Mouse (Mus musculus) embryo, embryonic 9.5 days (tissue): ENCODE results near the gene Arhgef10l.
A peak's percentile ranks its signal among the peaks of the same experiment; 100 is the strongest.
"Not testable (repeated sequence)": the region's sequence is repeated elsewhere in the genome, so short reads cannot be mapped to it uniquely, and the experiment has no call there.

ENCODE experiments used
- DNase-seq: peaks from one replicate; pipeline ENCODE4 v3.0.0-alpha.2; 2017; ENCODE audit errors: extremely low spot score

Arhgef10l gene

DNA sequence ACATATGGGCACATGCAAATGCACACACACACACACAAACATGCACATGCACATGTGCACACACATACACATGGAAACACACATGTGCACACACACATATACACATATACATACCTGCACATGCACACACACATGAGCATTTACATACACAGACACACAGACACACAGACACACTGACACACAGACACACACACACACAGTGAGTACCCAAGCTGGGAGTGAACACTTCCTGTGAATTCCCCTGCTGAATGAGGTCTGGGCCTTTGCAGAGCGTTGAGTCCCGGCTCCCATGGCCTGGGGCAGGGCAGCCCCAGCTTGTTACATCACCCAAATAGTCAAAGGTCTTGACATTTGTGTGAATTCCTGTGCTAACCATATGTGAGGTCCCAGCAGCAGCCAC is 96.4 kb downstream of the Arhgef10l start:
- no peak for DNase-seq

DNA sequence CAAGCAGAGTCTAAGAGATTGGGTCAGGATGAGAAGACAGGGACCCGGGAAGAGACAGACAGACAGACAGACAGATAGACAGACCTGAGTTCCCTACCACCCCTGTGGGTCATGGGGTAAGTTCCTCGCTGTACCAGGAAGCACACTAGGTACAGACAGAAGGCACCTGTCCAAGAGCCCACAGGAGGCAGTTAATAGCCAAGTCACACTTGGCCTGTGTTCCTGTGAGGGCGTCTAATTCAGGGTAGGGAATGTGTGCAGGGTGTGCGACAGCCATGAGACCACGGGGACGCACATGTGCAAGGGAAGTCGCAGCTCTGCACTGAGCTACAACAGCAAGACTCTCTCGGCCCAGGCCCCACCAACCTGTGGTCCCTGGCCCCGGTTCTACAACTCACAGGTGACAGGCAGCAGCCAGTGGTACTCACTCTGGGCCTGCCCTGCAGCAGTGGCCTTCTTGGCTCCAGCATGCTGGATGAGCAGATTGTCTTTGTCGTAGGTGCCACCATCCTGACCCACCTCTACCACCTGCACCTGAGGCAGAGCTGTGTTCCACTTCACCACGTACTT is 97.8 kb downstream of the Arhgef10l start:
- no peak for DNase-seq

DNA sequence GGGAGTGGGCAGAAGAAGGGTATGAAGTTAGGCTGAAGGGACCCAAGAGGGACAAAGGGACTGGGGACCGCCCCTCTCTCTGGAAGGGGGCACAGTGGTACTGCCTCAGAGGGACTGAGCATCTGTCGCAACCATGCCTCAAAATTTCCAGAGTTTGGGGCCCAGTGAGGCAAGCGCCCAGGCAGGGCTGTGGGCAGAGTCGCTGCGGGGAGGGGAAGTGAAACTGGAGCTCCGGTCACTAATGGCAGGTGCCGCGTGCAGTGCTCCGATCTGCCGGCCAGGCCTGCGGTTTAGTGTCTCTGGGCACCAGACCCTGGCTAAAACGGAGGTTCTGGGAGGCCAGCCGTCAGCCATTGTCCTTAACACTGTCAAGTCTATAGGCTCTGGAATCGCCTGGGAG is 99.0 kb downstream of the Arhgef10l start:
- DNase-seq, result no peak

DNA sequence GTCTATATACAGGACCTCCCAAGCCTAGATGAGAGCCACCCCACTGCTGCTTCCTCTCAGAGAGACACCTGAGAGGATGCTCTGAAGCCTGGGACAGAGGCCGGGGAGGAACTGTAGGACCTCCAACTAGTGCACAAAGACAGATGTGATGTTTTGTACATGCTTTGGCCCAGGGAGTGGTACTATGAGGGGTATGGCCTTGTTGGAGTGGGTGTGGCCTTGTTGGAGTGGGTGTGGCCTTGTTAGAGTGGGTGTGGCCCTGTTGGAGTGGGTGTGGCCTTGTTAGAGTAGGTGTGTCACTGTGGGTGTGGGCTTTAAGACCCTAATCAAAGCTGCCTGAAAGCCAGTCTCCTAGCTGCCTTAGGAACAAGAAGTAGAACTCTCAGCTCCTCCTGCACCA is 101.4 kb downstream of the Arhgef10l start:
- DNase-seq, result not testable (repeated sequence)

DNA sequence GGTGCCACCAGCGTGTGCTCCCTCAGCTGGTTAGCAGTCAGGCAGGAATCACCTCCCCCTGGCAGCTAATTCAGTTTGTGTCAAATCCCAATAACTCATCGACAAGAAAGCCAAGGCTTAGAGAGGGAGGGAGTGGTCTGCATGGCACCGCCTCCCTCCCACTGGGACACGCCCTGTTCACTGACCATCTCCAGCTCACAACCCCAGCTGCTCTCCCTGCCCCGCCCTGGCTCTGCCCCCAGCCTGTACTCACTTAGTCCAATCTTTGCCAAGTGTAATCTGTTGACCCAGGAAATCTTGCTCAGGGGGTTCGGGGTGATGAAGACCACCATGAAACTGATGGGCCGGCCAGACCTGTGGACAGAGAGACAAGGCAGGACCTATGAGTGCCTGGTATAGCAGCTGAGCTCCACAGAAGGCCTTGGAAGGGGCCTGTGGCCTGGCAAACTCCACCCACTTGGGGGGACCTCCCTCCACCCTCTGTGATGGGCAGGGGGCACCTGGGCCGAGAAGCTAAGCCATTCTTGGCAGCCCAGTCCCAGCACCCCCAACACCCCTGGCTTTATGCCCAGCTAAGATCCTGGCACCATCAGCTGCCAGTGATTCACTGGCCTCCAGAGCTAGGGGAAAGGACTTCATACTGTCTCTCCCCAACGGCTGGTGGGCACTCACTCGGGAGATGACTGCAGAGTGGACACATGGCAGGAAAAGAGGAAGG is 103.2 kb downstream of the Arhgef10l start:
- no peak for DNase-seq

DNA sequence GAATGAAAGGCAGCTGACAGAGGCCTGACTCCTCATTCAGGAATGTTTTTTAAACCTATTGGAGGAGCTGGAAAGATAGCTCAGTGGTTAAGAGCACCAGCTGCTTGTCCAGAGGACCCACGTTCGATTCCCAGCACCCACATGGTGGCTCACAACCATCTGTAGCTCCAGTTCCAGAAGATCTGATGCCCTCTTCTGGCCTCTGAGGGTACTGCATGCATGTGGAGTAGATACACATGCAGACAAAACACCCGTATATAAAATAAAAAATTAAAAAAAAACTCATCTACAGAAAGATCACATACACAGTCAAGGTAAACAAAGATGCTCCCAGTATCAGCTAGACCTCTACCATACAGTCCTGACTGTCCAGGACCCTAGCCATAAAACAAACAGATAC is 104.1 kb downstream of the Arhgef10l start:
- DNase-seq, result no peak

DNA sequence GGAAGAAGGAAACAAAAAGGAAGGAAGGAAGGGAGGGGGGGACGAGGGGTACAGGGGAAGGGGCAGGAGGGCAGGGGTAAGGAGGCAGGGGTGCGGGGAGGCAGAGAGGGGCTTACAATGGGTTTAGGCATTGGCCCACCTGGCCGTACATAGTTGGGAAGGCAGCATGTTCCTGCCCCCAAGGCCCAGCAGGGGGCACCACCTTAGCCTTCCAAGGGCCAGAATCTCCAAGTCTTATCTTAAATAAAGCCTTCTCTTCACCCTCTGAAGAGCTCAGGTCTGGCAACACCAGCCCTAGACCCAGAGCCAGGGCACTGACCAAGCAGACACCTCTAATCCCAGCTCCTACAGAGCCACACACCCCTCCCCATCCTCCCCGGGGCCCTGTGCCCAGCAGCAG is 106.0 kb downstream of the Arhgef10l start:
- no peak for DNase-seq

DNA sequence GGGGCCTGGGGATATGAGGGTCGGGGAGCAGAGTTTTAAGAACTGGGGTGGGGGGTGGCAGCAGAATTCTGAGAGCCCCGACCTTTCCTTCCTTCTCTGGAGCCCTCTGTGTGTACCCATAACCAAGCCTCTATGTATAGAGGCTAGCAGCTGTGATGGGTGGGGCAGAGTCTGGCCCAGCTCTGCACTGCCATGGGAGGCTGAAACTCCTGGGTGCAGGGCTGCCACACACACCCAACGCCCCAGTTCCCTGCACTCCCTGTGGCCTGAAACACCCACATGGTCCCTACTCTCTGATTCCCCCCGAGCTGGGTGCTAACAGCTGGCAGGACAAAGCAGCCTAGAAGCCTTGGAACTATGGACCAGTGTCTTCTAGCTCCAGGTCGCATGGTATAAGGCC is 107.6 kb downstream of the Arhgef10l start:
- no peak for DNase-seq

DNA sequence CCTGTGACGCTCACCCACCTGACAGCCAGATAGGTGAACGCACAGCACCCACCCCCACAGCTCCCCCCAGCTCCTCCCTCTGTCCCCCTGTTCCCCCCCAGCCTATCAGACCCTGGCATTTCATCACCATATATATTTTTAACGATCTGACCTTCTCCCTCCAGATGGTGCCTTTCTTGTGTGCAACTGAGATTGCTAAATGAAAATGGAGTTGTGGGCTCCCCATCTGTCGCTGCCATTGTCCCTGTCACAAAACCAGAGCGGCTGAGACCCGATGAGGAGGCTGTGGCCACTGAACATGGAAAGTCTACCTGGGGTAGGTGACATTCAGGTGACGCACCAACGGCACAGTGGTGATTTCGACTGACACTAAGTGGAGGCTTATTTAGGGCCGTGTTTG is 109.3 kb downstream of the Arhgef10l start:
- no peak for DNase-seq

DNA sequence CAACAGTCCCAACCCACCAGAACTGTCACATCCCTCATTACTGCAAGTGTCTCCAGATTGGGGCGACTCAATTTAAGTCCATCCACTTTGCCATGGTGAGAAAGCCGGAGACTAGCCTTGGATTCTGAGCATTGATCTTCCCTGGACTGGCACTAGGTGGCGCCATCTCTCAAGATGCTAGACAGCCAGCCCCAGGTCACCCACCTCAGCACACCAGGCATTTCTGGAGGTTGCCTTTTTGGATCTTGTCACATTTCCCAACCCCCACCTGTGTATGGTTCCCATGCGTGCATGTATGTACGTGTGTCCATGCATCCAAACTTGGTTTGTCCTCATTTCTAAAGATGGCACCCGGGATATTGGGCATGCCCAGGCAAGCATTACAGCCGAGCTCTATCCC is 110.5 kb downstream of the Arhgef10l start:
- DNase-seq, result peak; percentile 62

DNA sequence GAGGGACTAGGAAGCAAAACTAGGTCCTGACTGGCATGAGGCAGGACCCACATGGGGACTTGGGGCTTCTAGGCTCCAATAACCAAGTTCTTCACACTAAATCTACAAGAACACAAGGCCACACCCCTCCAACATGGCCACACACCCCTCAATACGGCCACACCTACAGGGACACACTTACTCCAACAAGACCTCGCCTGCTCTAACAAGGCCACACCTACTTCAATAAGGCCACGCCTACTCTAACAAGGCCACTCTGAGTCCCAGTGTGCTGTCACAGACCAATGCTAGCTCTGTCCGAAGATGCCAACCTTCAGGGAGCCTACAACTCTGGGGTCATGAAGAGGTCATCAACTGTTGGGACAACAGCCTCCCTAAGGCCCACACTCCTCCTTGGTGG is 111.3 kb downstream of the Arhgef10l start:
- no peak for DNase-seq

DNA sequence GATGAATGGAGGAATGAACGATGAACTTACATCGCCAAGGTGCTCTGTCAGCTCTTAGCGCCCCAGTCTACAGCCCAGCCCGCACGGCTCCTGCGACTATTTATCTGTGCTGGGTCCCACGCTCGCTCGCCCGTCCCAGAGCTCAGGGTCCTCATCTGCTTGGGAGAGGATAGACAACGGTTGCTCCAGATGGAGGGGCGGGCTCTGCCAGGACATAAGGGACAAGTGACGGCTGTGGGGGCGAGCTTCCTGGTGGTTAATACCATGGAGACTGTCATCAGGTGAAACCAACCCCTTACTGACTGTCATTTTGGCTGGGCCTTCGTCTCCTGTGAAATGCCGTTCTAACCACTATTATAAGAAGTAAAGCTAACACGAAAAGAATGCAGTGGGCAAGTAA is 114.0 kb downstream of the Arhgef10l start:
- no peak for DNase-seq

DNA sequence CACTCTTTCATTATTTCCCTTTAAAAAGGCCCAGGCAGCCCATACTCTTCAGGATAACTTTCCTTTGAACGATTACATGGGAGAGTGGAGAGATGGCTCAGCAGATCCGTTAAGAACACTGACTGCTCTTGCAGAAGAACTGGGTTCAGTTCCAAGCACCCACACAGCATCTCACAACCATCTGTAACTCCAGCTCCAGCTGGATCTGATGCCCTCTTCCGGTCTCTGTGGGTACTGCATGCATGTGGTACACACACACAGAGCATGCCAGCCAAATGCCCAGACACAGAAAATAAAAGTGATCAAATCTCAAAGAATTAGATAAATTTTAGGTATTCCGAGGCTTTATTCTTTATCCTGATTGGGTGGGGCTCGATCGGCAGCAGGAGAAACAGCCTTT is 115.1 kb downstream of the Arhgef10l start:
- DNase-seq, result no peak

DNA sequence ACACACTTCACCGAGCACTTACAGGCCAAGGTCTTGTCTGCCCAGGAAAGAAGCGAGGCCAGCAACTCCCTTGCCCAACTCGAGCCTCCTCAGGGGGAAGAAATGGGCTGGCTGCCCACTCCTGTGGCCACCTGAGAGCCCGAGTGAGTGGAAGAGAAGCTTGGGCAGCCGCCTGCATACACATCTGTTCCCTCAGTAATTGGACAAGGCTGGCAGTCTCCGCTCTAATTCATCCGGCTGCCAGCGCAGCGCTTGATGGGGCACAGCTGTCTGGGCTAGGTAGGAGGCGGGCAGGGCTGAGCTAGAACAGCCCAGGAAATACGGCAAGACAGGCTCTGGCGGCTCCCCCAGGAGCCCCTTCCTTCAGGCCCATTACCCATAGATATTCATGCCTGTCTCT is 115.8 kb downstream of the Arhgef10l start:
- DNase-seq, result no peak

DNA sequence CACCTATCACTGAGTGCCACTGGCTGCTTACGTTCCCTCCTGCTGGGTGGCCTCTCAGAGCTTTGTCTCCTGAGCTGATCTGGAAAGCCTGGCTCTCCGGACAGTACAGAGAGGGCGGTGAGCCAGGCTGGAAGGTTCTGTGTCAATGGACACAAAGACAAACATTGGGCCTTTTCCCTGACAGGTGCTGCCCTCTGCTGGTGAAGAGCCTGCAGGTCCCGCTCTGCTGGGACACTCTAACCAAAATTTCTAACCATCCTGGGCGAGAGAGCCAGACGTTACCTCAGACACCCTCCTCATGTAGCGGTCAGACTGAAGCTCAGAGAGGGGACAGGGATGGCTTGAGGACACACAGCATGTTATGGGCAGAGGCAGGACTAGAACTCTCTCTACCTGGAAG is 118.3 kb downstream of the Arhgef10l start:
- peak; percentile 58 for DNase-seq

DNA sequence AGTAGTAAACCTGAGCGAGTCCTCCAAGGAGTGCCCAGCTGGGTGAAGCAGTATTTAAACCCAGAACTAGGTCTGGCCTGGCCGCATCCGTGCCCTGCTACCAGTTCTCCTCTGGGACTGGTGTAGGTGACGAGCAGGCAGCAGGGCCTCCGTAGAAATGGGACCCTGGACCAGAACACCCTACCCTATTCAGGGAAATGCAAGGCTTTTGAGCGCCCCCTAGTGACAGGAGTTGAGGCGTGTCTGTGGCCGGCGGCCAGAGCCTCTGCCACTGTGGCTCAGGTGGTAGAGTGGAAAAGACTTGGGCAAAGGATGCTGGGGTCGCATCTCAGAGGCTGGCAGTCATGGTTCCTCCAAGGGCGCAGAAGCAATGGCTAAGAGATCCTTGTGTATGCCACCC is 126.7 kb downstream of the Arhgef10l start:
- peak; percentile 60 for DNase-seq

DNA sequence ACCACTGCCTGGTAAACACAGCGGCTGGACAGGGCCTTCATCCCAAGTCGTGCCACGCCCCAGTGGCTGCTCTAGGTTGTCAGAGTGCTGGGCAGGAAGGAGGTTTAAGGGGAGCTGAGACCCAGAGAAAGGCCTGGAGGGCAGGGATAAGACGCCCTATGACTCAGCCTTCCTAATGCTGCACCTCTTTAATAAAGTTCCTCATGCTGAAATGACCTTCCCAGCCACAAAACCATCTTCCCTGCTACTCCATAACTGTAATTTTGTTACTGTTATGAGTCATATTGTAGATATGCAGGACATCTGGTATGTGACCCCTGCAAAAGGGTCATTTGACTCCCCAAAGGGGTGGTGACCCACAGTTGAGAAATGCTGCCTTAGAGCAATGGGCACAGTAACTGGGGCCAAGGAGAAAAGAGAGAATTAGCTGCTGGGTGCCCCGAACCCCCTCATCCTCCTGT is 128.2 kb downstream of the Arhgef10l start:
- no peak for DNase-seq

DNA sequence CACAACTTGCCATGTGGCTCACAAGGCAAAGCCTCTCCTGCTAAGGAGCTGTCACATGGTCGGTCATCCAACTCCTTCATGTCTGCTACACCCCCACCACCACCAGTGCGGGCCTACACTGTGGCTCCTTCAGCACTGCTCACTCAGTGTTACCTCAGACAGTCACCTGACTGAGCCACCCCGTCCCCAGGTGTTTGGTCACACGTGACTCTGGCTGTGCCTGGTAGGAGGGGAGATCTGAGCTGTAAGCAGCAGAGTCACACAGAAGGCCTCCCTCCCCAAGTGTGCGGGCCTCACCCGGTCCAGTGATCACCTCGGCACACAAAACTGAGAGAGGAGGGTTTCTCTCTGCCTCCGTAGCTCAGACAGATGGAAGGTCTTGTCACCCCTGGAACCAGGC is 130.5 kb downstream of the Arhgef10l start:
- DNase-seq, result no peak

DNA sequence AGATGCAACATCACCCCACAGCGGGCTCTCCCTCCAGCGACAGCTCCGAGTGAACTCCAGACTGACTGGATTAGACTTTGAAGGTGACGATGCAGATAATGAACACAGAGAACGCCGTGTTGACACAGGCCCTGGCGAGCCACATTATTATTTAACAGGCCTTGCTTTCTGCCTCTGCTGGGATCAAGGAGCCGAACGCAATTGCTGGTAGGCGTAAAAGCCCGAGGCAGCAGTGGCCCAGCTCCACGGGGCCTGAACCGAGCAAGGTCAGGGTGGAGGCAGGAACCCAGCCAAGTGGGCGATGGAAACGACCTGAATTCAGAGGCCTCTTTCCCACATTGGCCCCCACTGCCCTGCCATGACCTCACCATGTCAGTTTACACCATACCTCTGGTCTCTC is 133.5 kb downstream of the Arhgef10l start:
- no peak for DNase-seq

DNA sequence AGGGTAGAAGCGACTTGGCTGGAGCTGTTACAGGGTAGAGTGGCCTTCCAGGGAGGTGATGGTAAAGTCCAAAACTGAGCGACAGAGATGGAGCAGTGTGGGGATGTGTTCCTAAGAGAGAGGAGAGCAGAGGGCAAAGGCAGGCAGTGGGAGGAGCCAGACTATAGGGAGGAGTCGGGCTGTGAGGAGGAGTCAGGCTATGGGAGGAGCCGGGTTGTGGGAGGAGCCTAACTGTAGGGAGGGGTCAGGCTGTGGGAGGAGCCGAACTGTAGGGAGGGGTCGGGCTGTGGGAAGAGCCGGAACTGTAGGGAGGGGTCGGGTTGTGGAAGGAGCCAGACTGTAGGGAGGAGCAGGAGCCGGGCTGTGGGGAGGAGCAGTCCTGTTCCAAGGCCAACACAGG is 134.8 kb downstream of the Arhgef10l start:
- DNase-seq, result peak; percentile 67

DNA sequence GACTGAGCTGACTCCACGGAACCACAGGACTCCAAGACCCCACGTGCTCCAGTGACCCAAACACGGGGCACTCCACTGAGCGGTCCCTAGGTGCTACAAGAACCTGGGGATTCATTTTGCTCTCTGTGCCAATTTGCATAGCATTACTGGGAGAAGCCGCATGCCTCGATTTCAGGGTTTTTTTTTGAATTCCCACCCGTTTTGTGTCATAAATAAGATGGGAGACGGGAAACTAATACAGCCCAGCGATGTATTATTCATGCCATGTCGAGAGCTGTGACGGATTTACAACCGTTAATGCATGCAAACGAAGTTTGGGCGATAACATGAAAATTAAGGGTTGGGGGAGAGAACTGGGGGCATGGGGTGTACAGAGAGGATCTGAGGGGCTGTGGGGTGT is 136.1 kb downstream of the Arhgef10l start:
- no peak for DNase-seq

DNA sequence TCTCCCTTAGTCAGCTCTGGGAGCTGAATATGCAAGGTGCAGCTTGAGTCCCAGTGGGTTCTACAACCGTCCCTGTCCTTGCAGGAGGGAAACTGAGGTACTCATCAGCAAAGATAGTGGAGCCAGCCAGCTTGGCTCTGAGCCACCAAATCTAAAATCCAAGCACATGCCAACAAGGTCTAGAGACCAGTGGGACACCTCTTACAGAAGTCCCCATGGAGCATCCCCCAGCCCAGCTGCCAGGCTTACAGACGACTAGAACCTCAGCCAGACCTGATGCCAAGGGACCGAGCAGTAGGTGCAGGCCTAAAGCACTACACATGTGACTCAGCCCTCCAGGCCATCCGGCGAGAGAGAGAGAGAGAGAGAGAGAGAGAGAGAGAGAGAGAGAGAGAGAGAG is 137.4 kb downstream of the Arhgef10l start:
- DNase-seq, result no peak

DNA sequence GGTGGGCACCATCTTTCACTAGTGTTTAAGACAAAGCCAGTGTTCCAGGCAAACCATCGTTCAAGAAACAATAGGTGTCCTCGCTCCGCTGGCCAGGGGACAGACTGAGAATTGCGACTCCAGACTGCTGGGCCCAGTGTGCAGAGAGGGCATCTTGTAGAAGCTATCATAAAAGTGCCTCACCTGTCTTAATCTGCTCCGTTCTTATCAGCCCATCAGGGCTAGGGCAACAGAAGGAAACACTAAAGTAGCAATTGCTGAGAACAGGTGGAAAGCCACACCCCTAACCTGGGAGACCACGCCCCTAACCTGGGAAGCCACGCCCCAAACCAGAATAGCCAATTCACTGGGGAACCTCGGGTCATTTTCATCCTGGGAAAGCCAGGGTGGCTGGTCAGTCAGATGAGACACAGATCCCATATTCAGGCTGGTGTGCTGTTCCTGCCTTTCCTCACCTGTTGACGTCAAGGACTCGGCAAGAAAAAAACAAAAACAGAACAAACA is 140.1 kb downstream of the Arhgef10l start:
- DNase-seq, result no peak

DNA sequence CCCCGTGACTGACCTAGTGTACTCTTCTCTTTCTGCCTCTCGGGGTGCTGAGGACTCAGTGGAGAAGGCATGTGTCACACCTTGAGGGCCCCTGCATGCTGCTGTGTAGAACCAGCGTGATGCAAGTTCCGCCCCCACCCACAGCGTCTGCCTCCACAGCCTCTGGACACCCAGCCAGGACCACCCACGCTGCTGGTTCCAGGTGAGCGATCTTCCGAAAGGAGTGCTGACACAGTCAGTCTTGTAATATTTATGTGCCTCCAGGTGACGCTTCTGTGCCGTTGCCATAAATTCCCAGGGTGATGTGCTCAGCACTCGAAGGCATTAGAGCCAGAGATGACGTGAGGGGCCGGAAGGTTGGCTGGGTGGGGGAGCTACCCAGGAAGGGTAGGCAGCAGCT is 140.9 kb downstream of the Arhgef10l start:
- DNase-seq, result no peak
